Mouse (Mus musculus) gastrocnemius, adult 18-20 months (tissue): ENCODE data around the gene Gm49368. TPM values are rescaled to one million over a fixed set of nuclear protein-coding genes. Genes with fewer than 3 reads are reported as not detected.
"Not testable (repeated sequence)": the region's sequence is repeated elsewhere in the genome, so short reads cannot be mapped to it uniquely, and the experiment has no call there.

Experiments
- DNase-seq: peaks from one replicate; pipeline ENCODE4 v3.0.0; 2021; ENCODE audit warnings: low spot score
- long read RNA-seq, 2 experiments: library from polyadenylated mRNA; stranded (forward); transcript quantifications; one replicate each; pipeline ENCODE4 v2.0.0; 2021
- total RNA-seq, 2 experiments: library from RNA; stranded (reverse); gene quantifications; 2 replicates each; pipeline ENCODE4 v1.2.3; 2021

Gm49368 gene
- total RNA-seq, result not detected
- long read RNA-seq, experiment 1, result 0 reads
- long read RNA-seq, experiment 2, result 0 reads

DNA sequence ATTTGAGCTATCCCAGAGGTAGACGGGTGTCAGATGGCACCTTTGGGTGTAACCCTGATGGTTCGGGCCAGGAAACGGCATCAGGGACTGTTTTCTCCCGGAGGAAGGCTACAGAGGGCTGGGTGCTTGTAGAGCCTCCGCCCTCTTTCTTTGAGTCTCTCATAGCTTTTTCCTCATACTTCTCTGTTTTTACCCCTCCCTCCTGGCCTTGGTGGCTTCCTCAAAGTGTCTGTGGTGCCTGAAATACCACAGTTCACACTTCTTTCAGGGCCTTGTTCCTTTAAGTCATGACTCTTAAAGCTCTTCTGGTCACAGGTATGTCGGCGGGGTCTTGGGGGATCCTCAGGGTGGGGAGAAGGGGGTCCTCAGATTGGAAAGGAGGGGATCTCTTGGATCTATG, at the start of gene Gm49368, which contains the start of gene Itgam:
Gm49368 (plus strand) TSS at position 228 of the 400 bp plus-strand sequence.
Itgam (plus strand) TSS at position 185 of the 400 bp plus-strand sequence.
- DNase-seq, result no peak

DNA sequence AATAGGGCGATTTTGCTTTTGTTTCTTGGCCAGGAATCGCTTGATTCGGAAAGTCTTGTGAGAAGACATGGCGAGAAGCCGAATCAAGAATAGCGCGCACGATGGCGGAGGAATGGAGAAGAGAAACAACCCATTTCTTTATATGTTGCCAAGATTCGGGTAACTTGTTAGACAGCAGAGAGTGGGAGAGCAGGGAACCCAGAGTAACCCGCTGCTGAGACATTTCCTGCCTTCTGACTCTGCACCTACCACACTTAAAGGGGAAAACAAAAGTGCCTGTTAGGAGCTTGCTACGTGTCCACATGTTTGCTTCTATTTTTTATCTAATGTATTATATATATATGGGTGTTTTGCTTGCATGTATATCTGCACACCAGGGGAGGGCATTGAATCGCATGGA, 49.4 kb upstream of the Gm49368 start:
- no peak for DNase-seq

DNA sequence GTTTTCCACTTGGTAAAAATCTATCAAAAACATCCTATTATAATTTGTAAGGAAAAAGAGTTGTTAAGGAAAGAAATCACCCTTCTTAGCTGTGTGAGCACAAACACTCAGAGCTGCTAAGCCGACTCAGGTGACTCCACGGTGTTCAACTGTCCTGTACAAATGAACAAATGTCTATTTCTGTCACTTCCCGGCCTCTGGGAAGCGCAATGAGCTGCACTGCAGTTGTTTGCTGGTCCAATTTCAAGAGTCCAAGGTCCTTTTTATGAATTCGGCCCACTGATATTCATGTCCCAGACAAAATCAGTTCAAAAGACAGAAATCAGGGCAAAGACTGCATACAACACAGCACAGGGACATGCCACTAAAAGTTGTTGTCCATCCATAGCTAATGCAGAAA, 46.3 kb upstream of the Gm49368 start:
- not testable (repeated sequence) for DNase-seq

DNA sequence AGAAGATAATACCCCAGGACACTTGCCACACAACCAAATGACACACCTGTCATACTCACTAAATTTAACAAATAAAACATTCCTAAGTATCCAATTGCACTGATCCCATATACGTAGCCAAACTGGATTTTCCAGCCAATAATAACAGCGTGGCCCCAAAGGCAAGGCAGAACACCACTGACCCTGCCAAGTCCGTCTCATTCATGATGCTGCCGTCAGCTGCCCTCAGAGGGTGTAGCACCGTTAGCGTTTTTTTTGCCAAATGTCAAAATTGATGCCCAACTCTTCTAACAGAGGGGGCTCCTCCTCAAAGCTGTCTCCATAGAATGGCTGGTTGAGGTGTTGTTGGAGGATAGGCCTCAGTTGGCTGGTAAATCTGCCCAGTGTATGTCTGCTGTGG, 45.8 kb upstream of the Gm49368 start:
- DNase-seq, result no peak

DNA sequence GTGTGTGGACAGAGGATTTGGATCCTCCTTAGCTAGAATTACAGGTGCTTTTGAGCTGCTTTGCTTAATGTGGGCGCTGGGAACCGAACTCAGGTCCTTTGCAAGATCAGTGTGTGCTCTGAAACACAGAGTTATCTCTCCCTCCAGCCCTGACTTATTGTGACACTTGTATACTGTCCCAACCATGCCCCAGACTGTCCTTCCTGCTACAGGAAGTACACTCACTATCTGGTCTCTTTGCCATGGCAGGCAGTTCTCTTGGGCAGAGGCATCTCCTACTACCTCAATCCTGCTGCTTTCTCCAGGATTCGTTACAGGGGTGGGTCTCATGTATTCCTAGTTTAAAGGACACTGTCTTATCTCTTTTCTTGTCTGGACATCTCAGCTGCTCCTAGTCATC, 44.2 kb upstream of the Gm49368 start:
- DNase-seq, result no peak

DNA sequence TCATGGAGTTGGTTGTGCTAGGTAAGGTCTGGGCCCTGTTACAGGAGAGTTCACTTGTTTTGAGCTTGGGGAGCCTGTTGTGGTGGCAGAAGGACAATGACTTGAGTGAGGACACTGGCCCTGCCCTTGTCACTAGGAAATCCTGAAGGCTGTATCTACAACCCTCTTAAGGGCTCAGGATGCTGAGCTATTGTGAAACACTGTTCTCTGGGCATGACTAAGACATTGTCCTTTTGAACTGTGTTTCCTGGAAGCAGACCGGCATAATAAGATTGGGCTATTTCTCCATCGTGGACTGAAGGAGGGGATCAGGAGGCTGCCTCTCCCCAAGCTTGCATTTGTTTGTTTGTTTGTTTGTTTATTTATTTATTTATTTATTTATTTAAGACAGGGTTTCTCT, 43.3 kb upstream of the Gm49368 start:
- no peak for DNase-seq

DNA sequence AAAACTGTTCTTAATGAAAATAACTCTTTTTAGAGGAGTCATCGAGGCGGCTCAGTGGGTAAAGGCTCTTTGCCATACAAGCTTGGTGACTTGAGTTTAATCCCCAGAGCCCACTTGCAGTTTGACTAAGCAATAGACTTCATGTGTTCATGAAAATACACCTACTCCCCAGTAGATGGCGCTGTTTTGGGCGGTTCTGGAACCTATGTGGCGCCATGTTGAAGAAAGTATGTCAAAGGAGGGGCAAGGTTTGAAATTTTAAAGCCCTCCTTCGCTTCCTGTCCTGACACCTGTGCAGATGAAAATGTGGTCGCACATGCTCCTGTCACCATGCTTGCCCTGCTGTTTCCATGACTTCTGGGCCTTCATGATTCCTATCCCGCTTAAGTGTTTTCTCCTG, 39.5 kb upstream of the Gm49368 start:
- DNase-seq, result no peak

DNA sequence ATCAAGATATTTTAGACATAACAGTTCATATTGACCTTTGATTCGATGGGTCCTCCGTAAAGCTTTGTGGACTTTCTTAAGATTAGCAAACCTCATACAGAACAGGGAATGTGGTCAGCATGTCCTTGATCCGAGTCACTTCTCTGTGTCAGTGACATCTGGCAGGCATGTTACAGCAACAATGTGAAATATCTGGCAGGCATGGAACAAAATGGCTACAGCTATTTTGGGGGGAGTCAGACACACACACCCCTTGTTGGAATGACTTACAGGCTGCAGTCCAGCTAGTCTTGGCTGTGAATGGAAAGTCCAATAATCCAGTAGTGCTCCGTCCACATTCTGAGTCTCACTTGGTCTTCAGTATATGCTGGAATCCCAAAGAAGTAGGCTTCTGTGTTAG, 38.9 kb upstream of the Gm49368 start:
- DNase-seq, result no peak

DNA sequence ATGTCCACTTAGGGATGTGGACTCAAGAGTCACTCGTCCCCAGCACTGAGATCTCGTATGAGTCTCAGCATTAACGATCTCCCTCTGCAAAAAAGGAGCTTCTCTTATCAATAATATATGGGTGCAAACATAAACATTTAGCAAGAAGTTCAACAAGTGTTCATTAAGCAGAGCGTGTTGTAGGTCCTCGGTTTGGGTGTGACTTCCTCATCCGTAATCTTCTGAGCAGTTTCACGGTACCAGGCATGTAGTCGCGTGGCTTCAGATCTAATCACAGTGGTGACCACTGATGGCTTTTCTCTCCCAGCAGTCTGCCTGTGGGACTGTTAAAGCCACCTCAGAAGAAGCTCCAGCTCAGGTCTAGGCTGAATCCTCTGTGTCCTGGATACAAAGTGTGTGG, 38.1 kb upstream of the Gm49368 start:
- no peak for DNase-seq

DNA sequence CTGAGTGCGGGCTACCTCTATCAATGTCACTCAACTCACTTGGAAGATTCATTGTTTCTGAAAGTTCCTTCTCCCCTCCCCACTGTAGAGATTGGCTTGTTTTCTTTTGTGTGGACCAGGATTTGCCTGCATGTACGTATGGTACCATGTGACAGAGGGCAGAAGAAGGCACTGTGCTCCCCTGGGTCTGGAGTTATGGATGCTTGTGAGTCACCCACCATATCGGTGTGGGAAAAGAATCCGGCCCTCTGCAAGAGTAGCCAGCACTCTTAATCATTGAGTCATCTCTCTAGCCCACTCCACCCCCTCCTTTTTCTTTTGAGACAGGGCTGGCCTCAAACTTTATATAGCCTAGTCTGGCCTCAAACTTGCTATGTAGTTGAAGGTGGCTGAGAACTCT, 37.6 kb upstream of the Gm49368 start:
- DNase-seq, result no peak

DNA sequence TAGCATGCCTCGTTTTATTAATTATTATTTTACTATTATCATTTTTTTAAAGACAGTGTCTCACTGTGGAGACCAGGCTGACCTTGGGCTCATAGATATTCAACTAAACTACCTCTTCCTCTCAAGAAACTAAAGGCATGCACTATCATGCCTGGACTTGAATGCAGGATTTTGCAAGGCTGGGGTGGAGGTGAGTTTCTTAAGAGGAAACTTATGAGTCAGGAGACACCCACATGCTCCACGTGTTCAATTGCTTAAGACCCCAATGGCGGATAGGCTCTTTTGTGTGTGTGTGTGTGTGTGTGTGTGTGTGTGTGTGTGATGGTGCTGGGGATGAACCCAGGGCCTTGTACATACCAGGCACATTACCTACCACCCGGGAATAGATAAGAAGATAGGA, 37.1 kb upstream of the Gm49368 start:
- no peak for DNase-seq

DNA sequence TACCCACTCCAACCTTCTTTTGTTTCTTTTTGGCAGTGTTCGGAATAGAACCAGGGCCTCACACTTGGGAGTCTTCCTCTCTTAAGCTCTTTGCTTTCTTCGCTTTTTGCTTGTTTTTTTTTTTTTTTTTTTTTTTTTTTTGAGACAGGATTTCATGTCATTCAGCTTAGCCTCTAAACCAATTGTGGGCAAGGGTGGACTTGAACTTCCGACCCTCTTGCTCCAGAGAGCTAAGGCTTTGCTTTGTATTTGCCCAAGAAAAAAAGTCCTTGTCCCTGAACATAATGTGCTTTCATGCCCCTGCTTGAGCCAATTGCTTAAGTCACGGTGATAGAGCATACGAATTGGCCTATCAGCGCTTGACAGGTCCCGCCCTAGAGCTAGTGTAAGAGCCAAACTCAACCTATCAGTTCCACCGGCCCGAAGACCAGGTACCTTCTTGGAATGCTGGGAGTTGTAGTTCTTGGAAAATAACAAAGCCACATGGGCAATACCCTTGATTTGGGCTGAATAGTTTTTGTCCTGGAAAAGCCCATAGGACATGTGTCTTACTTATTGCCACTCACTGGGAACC, 31.0 kb upstream of the Gm49368 start:
- no peak for DNase-seq

DNA sequence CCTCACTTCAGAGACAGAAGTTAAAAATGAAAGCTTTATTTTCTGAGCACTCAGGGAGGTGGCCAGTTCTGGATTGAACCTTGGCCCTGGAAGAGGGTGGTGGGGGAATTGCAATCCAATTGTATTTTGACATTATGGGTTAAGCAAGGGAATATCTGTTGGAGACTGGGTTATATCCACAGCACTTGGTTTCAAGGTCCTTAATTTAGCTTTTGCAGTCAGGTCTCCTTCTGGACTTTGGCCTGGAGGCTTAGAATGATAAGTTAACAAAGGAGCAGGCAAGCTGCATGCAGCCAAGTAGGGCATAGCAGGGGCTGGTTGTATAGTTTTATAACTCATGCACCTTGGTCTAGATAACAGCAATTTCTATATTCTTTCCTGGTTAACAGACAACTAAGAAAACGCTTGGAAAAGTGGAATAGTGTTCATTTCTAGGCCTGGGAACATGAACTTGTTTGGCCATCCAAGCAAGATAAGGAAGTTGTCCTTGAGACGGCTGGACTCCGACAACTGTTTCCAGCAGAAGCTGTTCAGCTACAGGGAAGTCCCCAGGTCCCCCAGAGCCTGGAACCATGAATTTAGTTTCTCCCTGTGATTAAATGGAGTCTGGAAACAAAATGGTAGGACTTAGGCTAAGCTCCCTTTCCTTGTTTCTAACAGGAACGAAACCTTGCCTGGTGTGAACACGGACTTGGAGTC, 30.0 kb upstream of the Gm49368 start:
- no peak for DNase-seq

DNA sequence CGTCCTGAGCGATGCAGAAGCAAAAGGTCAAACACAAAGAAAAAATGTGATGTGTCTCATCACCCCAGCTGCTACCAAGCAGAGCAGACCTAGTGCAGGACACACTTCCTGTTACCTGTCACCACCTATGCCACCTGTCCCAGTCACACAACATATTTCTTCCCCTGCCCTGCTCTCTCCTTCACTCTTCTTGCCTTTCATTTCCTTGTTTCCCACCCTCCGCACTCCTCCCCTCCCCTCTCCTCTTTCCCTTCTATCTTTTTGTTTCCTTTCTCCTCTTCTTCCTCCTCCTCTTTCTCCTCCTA, 29.5 kb upstream of the Gm49368 start:
- DNase-seq, result no peak

DNA sequence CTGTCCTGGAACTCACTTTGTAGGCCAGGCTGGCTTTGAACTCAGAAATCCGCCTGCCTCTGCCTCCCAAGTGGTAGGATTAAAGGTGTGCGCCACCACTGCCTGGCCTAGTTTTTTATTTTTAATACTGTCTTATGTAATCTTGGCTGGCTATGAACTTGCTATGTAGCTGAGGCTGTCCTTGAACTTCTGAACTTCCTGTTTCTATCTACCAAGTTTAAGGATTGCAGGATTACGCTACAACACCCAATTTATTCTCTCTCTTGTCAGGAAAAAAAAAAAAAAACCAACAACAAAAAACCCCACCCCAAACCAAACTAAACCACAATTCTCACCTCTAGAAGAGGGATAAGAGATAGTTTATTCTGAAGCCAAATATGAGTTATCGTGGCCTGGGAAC, 28.9 kb upstream of the Gm49368 start:
- no peak for DNase-seq

DNA sequence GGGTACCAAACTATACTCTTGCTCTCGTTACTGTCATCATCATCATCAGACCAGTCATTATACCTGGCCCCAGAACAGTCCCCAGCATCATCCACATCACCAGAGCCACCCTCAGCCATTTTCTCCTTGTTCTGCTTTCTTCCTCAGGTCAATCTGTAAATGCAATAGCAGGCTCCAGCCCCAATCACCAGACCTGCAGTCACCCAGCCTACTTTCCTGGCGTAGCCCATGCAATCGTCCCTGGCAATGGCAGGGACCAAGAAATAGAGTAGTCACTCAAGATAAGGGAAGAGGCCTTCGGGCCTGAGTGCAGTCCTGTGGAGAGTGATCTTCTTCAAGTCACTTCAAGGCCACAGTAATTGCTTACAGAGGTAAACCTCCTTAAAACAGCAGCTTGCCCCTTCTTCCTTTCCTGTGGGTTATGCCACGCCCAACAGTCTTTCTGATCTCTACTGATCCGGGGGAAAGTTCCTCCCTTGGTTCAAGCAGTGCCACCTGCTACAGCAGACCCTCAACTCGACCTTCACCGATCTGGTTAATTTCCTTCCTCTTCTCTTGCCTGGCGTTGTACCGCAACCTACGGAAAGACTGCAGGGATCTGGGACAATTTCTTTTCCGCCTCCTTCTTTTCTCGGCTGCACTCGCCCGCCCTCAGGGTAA, 20.2 kb upstream of the Gm49368 start:
- not testable (repeated sequence) for DNase-seq

DNA sequence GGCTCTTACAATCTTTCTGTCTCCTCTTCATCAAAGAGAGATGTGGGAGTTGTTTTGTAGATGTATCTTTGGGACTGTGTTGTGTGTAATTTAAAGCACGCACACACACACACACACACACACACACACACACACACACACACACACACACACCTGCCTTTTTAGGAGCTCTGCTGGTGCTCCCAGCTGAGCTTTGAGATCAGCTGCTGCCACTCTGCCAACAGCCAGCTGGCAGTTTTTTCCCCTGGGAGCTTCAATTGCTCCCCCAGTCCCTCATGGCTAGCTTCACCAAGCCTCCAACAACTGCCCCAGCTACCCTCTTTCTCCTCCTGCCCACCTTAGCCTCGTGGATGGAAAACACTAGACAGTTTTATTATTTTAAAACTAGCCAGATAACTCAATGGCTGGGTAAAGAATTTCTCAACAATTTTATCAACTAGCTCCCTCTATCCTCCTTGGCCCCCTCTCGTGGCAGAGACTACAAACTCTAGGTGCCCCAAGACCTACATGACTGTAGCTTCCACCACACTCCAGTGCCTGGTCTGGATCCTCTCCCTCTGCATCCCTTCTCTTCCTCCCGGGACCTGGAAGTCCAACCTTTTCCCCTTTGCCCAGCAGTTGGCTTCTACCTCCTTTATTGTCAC, 18.2 kb upstream of the Gm49368 start:
- DNase-seq, result no peak

DNA sequence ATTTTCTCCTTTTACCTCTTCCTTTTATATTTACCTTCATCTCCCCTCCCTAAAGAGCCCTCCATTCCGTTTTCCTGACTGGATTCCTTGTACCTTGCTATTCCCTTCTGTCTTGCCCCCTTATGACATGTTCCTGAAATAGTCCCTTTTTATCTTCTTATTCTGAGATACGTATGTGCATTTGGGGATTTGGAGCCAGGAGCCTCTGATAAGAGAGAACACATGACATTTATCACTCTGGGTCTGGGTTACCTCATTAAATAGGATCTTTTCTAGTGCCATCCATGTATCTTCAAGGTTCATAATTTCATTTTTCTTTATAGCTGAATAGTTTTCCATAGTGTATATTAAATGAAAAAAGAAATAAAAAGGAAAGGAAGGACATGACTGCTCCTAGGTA, 16.8 kb upstream of the Gm49368 start:
- no peak for DNase-seq

DNA sequence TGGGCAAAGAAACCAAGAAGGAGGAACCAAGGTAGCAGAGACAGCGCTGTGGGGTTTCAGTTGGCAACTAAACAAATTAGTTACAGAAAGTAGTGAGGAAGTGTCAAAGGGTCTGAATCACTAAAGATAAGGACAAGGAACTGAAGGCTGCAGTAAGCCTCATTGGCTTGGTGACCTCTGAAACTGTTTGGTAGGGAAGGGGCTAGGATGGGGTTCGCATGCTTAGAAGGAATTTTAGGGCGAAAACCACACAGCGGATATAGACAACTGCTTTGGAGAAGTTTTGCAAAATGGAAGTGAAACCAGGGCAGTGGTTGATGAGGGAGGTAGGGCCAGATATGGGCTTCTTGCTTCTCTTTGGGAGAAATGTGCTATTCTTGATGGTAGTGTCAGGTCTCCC, 13.7 kb upstream of the Gm49368 start:
- no peak for DNase-seq

DNA sequence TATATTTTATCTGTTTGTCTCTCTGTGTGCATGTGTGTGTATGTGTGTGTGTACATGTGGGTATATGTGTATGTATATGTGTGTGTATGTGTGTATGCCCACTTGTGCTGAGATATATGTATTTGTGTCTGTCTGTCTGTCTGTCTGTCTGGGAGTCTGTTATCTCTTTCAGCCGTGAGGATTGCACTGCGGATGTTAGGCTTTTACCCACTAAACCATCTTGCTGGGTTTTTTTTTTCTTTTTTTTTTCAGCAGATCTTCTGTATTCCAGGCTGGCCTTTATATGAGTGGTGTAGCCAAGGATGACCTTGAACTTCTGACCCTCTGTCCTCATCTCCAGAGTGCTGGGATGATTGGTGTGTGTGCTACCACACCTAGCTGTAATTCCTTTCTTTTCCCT, 13.2 kb upstream of the Gm49368 start:
- no peak for DNase-seq

DNA sequence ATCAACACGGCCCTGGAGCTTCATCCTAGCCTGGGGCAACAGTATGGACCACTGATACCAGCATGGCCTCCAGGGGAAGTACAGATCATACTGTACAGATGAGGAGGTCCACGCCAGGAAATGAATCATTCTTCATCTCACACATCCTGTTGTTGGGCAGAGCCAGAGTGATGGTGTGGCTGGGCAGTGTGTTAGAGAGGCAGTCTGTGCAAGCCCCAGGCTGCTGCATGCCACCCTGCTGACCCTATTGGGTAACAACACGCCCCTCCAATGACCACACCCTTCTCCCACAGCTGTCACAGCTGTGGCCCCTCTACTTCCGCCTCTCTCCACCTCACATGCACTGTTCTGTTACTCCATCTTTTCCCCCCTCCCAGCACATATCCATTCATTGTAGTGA, 11.7 kb upstream of the Gm49368 start:
- DNase-seq, result no peak

DNA sequence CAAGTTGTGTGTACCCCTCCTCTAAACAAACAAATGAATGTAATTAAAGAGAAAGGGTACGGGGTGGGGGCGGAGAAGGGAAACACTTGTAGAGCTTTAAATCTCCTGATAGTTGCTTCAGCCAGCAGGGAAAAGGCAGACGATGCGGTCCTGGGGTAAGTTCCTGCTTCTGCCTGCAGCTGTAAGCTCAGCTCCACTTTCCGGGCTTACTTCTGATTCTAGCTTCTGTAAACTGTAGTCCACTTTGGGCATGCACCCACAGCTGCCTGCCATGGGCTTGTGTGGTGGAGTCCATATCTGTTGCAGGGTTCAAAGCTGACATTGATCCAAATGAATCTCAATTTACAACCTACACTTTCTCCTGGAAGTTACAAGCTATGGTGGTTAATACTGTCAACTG, 9.4 kb upstream of the Gm49368 start:
- no peak for DNase-seq
